Mouse (Mus musculus): ENCODE data around the gene Zbed5.
A peak's percentile ranks its signal among the peaks of the same experiment; 100 is the strongest.

DNA sequence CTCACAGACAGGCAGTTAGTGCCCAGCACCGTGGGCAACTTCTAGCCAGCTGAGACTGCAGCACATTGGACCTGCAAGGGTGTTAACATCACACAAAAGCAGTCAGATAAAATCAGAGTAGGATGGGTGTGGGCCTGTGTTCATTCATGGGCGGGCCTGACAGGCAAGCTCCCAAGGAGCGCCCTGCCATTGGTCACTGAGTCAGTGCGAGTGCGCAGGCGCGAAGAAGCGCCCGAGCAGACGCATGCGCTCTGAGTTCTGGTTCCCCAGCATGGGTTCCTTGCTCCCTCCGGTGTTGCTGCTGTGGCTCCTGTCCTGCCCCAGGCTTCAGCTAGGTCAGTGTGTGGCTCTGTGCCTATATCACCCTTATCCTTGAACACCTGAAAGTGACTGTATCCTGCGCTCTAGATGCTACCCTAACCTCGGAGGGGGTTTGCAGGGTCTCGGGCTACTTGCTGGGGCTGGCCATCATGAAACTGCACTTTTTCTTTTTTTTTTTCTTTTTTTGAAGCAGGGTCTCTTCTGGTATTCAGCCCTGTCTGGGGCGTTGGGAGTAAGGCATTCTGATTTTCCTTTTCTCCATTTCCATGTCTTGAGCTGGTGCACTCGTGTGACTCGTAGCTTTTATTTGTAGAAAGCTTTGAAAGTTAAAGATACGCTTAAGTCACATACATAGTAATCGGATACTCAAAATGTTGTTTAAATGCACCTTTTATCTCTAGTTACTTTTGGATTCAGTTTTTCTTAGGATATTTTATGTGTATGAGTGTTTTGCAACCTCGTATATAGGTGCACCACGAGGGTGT is 48.6 kb upstream of the Zbed5 start, which contains the start of gene Sumf2:
- TF ChIP-seq CTCF (conservative IDR thresholded peaks at IDR 0.05; ENCODE audit: insufficient read depth, insufficient read length, low read depth, low read length) (0 out of 2 replicates have a peak, but pooled peaks have one; percentile 22), POLR2A (IDR thresholded peaks at IDR 0.05; ENCODE audit: low read depth, low read length) (peak; percentile 77)

All from kidney, adult 2 months (tissue).